Mouse (Mus musculus): Measurements from ENCODE around the gene Ndufb10.

DNA sequence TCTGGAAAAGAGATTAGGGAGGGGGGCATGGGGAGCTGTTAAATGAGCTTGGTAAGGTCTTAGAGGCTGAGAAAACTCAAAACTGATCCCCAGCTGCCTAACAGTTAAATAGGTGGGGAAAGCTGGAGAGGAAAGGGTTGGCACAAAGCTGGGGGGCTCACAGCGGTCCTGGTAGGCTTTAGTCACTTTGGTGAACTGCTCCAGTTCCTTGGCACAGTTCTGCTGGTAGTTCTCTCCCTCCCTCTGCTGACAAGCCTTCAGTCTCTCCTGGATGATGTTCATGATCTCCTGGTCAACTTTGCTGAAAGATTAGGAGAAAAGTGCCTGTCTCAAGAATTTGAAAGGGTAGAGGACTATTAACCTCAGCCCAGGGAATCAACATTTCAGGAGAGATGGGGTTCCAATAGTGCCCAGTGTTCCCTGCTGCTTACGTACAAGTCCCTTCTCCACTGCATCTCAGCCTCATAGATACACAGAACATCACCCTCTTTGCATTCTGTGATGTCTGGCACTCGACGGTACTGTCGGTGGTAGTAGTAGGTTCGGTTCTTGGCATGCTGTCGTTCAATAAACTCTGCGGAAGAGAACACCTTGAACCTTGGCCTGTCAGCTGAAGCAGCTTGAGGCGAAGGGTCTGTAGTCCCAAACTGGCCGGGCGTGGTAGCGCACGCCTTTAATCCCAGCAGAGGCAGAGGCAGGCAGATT lies 1.9 kb downstream of the Ndufb10 start:
- TF ChIP-seq GATA1 (IDR thresholded peaks at IDR 0.05; ENCODE audit: low read length) = no peak
- no peak for TF ChIP-seq TAL1 (IDR thresholded peaks at IDR 0.05; ENCODE audit: low read length)
